Mouse (Mus musculus): Measurements from ENCODE around the gene Gm17409.

Gm17409 gene

DNA sequence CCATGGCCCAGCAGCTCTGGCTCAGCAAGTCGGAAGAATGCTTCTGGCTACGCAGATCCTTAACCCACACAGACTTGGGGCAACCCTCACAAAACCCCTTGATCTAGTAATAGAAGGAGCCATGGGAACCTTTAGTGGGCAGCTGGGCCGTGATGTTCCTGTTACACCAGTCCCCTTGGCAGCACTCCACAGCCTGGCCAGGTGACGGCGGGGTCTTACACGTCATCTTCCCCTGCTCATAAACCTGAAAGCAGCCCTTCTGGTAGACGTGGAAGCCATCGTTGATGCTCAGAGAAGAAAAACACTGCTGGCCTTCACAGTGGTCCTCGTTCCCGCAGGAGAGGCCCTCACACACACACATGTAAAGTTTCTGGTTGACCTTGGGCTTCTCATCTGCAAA is 9.6 kb downstream of the Gm17409 start:
- ChIA-PET CTCF (interaction anchor here in 2 of 4 experiments (1.1 to 1.4 kb wide), 2 partner anchors 187 to 188 kb away, joined by 3 to 4 read pairs; no protein-coding TSS in a partner anchor), POLR2A (interaction anchor here in 1 of 4 experiments (1.7 kb wide), 1 partner anchor 14 kb away, joined by 7 read pairs; no protein-coding TSS in a partner anchor)

GRCm38 (mm10) chr2:58480764-58481163 is 10.8 kb downstream of the Gm17409 start:
- POLR2A ChIA-PET: interaction anchor here in 3 of 4 experiments (0.6 to 1.7 kb wide), 11 partner anchors 9 to 1132 kb away, joined by 3 to 7 read pairs (median 4); no protein-coding TSS in a partner anchor
- CTCF ChIA-PET: interaction anchor here (0.8 to 1.4 kb wide), 7 partner anchors 7 to 187 kb away, joined by 3 to 7 read pairs (median 4); no protein-coding TSS in a partner anchor

GRCm38 (mm10) chr2:58481450-58482100 is 11.7 kb downstream of the Gm17409 start:
- ChIA-PET POLR2A (interaction anchor here in 1 of 4 experiments (0.5 kb wide), 1 partner anchor 679 kb away, joined by 3 read pairs; the partner anchor contains the start of genes Ccdc148 and Pkp4), CTCF (interaction anchor here in 1 of 4 experiments (1.0 to 1.2 kb wide), 2 partner anchors 176 to 183 kb away, joined by 3 read pairs; no protein-coding TSS in a partner anchor)

DNA sequence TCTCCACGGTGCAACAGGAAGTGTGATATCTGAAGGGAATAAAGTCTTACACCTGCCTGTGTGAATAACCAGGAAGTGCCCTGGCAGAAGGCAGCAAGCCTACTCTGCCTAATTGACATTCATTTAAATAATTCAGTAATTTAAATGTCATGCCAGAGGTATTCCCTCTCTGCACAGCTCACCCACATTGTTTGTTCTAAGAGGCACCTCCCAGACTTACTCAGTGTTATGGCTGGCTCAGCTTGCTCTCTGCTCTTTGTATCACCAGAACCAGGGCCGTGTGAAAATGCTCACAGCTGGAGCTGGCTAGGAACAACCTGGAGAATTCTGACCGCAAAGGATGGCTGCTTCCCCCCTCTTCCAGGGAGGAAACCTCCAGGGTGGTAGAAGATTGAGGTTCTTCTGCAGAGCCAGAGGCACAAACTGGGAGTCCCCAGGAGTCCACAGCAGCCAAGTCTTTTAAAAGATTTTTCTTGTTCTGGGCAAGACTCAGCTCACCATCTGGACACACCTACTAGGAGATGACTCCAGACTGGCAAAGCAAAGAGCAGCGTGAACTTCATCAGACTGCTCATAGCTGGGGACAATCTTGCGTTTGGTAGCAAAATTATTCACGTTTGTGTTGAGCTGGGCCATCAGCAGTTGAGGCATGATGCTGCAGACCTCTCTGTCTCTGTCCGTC is 14.5 kb downstream of the Gm17409 start:
- ChIA-PET POLR2A (interaction anchor here in 1 of 4 experiments (0.8 to 1.4 kb wide), 2 partner anchors 12 to 67 kb away, joined by 3 read pairs; no protein-coding TSS in a partner anchor), CTCF (no interaction called here)

DNA sequence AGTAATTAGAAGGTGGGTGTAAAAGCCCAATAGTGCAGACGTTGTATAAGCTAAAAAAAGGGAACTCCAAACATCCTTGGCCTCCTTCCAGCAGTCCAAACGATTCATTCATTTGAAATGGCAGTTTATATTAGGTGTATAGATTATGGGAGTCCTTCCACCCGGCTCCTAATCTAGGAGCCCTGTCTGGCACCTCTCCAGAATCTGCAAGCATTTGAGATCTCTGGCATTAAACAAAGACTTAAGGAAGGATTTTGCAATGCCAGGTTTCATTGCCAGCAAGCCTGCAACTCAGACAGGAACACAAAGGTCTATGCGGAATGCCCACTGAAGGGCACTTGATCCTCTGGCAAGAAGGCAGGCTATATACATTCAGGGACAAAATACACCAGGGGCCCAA is 15.2 kb downstream of the Gm17409 start:
- CTCF ChIA-PET: no interaction called here
- POLR2A ChIA-PET: interaction anchor here in 3 of 4 experiments (0.6 to 1.4 kb wide), 4 partner anchors 13 to 66 kb away, joined by 3 to 6 read pairs (median 4); no protein-coding TSS in a partner anchor

- ChIA-PET CTCF (interaction anchor here in 1 of 4 experiments (1.0 kb wide), 1 partner anchor 11 kb away, joined by 3 read pairs; no protein-coding TSS in a partner anchor), POLR2A (interaction anchor here in 3 of 4 experiments (0.6 to 1.4 kb wide), 3 partner anchors 30 to 66 kb away, joined by 3 to 6 read pairs (median 4); no protein-coding TSS in a partner anchor)
Observed at GRCm38 (mm10) chr2:58485683-58486082, 15.8 kb downstream of the Gm17409 start.

GRCm38 (mm10) chr2:58486441-58487278 is 16.7 kb downstream of the Gm17409 start:
- CTCF ChIA-PET: interaction anchor here in 3 of 4 experiments (0.6 to 1.3 kb wide), 5 partner anchors 12 to 289 kb away, joined by 3 read pairs; no protein-coding TSS in a partner anchor
- POLR2A ChIA-PET: interaction anchor here in 2 of 4 experiments (1.2 to 1.5 kb wide), 4 partner anchors 22 to 140 kb away, joined by 3 to 5 read pairs (median 3); partner anchors contain the start of genes Acvr1 (in 1 of the 2) and Upp2 (in 1 of the 2)

- ChIA-PET POLR2A (interaction anchor here in 2 of 4 experiments (1.2 to 1.5 kb wide), 4 partner anchors 21 to 139 kb away, joined by 3 to 5 read pairs (median 3); partner anchors contain the start of genes Acvr1 (in 1 of the 2) and Upp2 (in 1 of the 2)), CTCF (interaction anchor here in 2 of 4 experiments (1.2 to 1.3 kb wide), 2 partner anchors 96 to 178 kb away, joined by 3 read pairs; no protein-coding TSS in a partner anchor)
Observed at GRCm38 (mm10) chr2:58487279-58487560, 17.3 kb downstream of the Gm17409 start.

- CTCF ChIA-PET: interaction anchor here in 1 of 4 experiments (0.9 kb wide), 1 partner anchor 8 kb away, joined by 7 read pairs; no protein-coding TSS in a partner anchor
Observed at GRCm38 (mm10) chr2:58488404-58488803, 18.5 kb downstream of the Gm17409 start.

DNA sequence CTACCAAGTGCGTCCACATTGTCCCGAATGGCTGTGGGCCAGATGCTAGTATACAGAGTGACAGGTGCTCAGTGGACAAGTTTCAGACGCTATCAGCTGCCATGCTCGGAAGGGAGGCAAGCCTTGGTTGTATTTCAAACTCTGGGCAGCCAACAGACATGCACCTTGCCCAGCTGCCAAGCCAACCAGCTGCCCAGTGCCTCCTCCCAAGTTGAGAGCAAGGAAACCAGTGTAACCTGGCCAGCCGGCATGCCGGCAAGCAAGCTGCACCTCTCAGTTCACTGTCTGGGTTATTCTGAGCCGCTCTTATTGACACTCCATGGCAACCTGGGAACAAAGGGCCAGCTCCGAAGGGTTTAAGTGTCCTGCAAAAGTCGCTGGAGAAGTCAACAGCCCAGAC is 19.4 kb downstream of the Gm17409 start:
- ChIA-PET POLR2A (interaction anchor here in 1 of 4 experiments (0.7 to 0.9 kb wide), 3 partner anchors 9 to 137 kb away, joined by 3 to 5 read pairs (median 3); no protein-coding TSS in a partner anchor), CTCF (interaction anchor here in 2 of 4 experiments (0.7 to 0.9 kb wide), 2 partner anchors 9 to 176 kb away, joined by 3 to 8 read pairs; no protein-coding TSS in a partner anchor)

More at GRCm38 (mm10) chr2:58488404-58488803, 18.5 kb downstream of the Gm17409 start:
- POLR2A ChIA-PET: interaction anchor here in 1 of 4 experiments (1.1 kb wide), 1 partner anchor 138 kb away, joined by 4 read pairs; no protein-coding TSS in a partner anchor

DNA sequence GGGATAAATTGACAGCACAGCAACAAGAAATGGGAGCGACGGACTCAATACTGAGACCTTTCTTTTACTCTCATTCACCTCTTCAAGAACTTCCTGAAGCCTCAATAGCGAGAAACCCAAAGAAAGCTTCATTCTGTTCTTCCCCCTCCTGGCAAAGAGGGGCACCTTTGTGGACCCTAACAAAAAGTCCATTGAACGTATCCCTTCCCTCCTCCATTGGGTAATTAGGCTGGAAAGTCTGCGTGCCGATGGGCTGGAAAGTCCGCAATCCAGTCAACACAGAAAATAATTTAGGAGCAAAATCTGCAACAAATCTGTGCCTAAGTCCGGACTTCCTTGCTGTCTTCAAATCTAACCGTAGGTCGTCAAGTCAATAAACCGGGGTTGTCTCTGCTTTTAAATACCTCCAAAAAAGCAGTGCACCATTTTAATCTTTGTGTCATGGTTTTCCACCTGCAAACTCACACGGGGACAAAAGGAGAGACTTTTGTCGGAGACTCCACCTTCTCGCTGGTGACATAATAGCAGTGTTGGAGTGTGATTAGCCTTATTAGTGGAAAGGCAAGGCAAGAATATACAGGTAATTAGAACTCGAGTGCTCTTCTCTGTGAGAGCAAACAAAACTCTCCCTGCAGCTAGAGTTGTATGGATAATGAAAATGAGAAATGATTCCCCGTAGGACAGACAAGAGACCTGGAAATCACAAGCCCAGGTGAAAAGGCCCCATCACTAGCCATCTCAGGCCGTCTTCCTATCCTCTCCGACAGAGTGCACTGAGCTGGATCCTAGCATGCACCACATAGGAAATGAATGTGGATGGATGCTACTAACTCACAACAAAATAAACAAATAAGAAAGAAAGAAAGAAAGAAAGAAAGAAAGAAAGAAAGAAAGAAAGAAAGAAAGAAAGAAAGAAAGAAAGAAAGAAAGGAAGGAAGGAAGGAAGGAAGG is 24.0 kb downstream of the Gm17409 start:
- ChIA-PET CTCF (no interaction called here), POLR2A (interaction anchor here in 1 of 4 experiments (0.7 kb wide), 1 partner anchor 29 kb away, joined by 3 read pairs; no protein-coding TSS in a partner anchor)

DNA sequence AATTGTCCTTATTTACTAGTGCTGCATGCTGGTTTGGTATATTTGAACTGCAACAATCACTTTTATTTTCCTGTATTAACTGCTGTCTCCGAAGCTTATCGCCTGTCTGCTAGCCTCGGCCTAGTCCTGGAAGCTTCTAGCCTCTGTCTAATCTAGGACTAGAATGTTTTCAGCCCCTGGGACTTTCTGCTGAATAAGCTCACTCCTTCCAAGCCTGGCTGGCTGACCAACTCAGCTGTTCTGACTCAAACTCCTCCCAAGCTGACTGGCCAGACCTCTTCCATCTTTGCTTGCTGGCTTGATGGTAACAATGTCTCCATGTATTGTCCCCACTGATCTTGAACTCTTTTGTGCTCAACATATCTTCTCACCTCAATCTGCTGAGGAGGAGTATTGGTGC is 25.4 kb downstream of the Gm17409 start:
- ChIA-PET CTCF (no interaction called here), POLR2A (no interaction called here)

- POLR2A ChIA-PET: interaction anchor here in 1 of 4 experiments (1.3 kb wide), 1 partner anchor 69 kb away, joined by 3 read pairs; no protein-coding TSS in a partner anchor
- CTCF ChIA-PET: interaction anchor here in 1 of 4 experiments (0.7 kb wide), 1 partner anchor 256 kb away, joined by 3 read pairs; no protein-coding TSS in a partner anchor
Observed at GRCm38 (mm10) chr2:58496647-58497410, 26.9 kb downstream of the Gm17409 start.

- POLR2A ChIA-PET: no interaction called here
- CTCF ChIA-PET: no interaction called here
Observed at GRCm38 (mm10) chr2:58505306-58506090, 35.6 kb downstream of the Gm17409 start.

- ChIA-PET CTCF (no interaction called here), POLR2A (interaction anchor here in 1 of 4 experiments (0.6 kb wide), 1 partner anchor 1111 kb away, joined by 3 read pairs; no protein-coding TSS in a partner anchor)
Observed at GRCm38 (mm10) chr2:58510192-58510591, 40.3 kb downstream of the Gm17409 start.

Measured in embryonic stem cell, embryonic (primary cell).